Mouse (Mus musculus): Measurements from ENCODE around the gene Btnl10. TPM values are rescaled to one million over a fixed set of nuclear protein-coding genes. Genes with fewer than 3 reads are reported as not detected.
A peak's percentile ranks its signal among the peaks of the same experiment; 100 is the strongest.

The Btnl10 gene
- polyA plus RNA-seq, 1 experiment from 2014 or later = 4.0 TPM

DNA sequence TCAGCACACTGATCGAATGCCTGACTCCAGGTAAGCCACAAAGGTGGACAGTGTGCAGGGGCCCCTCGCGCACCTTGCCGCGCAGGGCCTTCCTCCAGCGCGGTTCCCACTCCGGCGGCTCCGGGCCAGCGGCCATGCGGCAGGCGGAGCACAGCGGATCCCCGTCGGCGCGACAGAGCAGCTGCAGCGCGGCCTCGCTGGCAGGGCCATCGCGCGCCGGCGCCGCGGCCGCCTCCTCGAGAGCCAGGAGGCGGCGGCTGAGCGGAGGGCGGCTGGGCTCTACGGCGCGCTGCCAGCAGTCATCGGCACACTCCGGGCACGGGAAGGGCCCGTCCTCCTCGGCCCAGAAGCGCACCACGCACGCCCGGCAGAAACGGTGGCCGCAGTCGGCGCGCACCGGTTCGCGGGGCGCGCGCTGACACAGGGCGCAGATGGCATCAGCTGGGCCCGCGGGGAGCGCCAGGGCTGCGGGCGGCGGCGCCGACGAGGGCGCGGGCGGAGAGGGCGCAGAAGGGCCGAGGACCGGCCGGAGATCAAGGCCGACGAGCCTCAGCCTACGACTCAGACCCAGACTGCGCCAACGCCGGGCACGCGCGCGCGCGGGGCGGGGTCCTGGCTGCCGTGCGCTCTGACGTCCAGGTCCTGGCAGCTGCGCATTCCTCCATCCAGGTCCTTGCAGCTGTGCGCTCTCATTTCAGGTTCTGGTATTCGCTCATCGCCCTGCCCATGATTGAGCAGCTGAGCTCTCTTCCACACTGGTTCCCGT is 20.8 kb downstream of the Btnl10 start, which contains the start of gene Rnf187:
Gene Rnf187, minus strand, starts transcription at position 595 of the 766 bp plus-strand sequence.
- Histone ChIP-seq H3K9me3 (ENCODE audit: control insufficient read depth, low read length) (no peaks in the 10 kb centered on the region), H3K27me3 (replicated peaks; ENCODE audit: control insufficient read depth, insufficient read depth, low read length) (no peaks in the 10 kb centered on the region), H3K4me3 (ENCODE audit: low read depth, low read length) (peak within 1 kb of the TSS; percentile 94), H3K4me1 (replicated peaks; ENCODE audit: control insufficient read depth, insufficient read depth, low read length) (peaks cover 10% of the 10 kb centered on the region), H3K36me3 (ENCODE audit: control insufficient read depth, insufficient read depth, low read length) (peaks cover 23% of the 10 kb centered on the region), H3K4me2 (peak within 1 kb of the TSS; percentile 84), H3K27ac (ENCODE audit: low read depth, low read length) (peak within 1 kb of the TSS; percentile 91), H3K9ac (ENCODE audit: low read depth, low read length) (peak within 1 kb of the TSS; percentile 95)
- WGBS = under 1% methylated on average over 95 of the region's 95 CpGs
- DNase-seq (ENCODE audit: low spot score) (peak; percentile 90), ATAC-seq (replicated peaks; ENCODE audit: low FRiP score) (peak; percentile 97)

DNA sequence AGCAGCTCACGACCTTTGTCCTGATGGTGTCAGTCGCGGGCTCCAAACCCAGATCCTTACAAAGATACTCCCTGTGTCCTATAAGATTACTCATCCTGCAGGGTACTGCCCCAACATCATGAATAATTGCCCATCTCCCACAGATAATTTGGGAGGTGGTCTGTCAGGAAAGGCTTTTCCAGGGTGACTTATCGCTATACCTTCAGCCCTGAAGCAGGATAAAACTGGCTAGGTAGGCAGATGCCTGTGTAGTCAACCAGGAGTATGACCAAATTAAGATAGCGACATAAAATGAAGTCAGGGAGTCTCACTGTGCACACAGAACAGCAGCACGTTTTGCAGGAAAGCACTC is 21.4 kb downstream of the Btnl10 start:
- 17% methylated on average over 6 of the region's 6 CpGs for WGBS
- H3K27ac ChIP-seq (ENCODE audit: low read depth, low read length) = no peak overlapping the region

DNA sequence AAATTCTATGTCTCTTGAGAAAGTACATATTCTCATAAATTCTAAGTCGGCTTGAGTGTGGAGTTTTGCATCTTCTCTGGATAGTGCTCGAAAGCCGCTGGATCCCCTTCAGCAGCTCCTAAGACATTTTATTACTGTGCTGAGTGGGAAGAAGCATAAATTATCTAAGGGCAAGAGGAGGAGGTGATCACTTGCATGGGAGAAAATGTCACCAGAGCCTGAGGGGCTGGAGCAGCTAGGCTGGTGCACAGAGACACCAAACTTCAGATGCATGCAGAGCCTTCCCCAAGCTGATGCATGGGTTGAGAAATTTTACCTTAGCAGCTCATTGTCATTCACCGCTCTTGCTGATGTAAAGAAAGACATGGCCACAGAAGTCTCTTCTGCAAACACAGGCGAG is 26.4 kb downstream of the Btnl10 start:
- WGBS = 77% methylated on average over 5 of the region's 5 CpGs
- no peaks in the 10 kb centered on the region for H3K36me3 ChIP-seq (ENCODE audit: control insufficient read depth, insufficient read depth, low read length)
- DNase-seq (ENCODE audit: low spot score) = no peak
- H3K27ac ChIP-seq (ENCODE audit: low read depth, low read length) = no peak overlapping the region
- no peaks in the 10 kb centered on the region for H3K4me1 ChIP-seq (replicated peaks; ENCODE audit: control insufficient read depth, insufficient read depth, low read length)
- no peak overlapping the region for H3K4me2 ChIP-seq
- no peak for ATAC-seq (replicated peaks; ENCODE audit: low FRiP score)
- no peaks in the 10 kb centered on the region for H3K9me3 ChIP-seq (ENCODE audit: control insufficient read depth, low read length)
- no peak overlapping the region for H3K4me3 ChIP-seq (ENCODE audit: low read depth, low read length)
- no peak overlapping the region for H3K9ac ChIP-seq (ENCODE audit: low read depth, low read length)
- H3K27me3 ChIP-seq (replicated peaks; ENCODE audit: control insufficient read depth, insufficient read depth, low read length) = peaks cover 18% of the 10 kb centered on the region

More for the DNA sequence above, 21.4 kb downstream of the Btnl10 start:
- no peaks in the 10 kb centered on the region for H3K27me3 ChIP-seq (replicated peaks; ENCODE audit: control insufficient read depth, insufficient read depth, low read length)
- H3K36me3 ChIP-seq (ENCODE audit: control insufficient read depth, insufficient read depth, low read length) = peaks cover 18% of the 10 kb centered on the region
- H3K4me3 ChIP-seq (ENCODE audit: low read depth, low read length) = peak overlapping the region; percentile 94
- no peak for DNase-seq (ENCODE audit: low spot score)
- H3K9ac ChIP-seq (ENCODE audit: low read depth, low read length) = peak overlapping the region; percentile 95; the same call in 1 of the 2 replicates
- no peaks in the 10 kb centered on the region for H3K9me3 ChIP-seq (ENCODE audit: control insufficient read depth, low read length)
- peaks cover 10% of the 10 kb centered on the region for H3K4me1 ChIP-seq (replicated peaks; ENCODE audit: control insufficient read depth, insufficient read depth, low read length)
- peak overlapping the region; percentile 84 for H3K4me2 ChIP-seq
- no peak for ATAC-seq (replicated peaks; ENCODE audit: low FRiP score)

DNA sequence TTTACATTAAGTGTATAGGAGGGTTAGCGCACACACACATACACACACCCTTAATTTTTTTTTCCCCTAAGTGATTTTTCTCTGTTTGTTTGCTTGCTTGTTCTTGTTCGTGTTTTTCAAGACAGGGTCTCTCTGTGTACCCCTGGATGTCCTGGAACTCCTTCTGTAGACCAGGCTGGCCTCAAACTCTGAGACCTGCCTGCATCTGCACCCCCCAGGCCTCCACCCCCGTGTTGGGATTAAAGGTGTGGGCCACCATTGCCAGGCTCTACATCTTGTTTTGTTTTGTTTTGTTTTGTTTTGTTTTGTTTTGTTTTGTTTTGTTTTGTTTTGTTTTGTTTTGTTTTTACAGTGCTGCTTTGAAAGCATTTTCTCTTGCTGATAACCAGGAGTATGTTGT is 29.6 kb downstream of the Btnl10 start:
- H3K4me3 ChIP-seq (ENCODE audit: low read depth, low read length) = no peak overlapping the region
- H3K9me3 ChIP-seq (ENCODE audit: control insufficient read depth, low read length) = no peaks in the 10 kb centered on the region
- ATAC-seq (replicated peaks; ENCODE audit: low FRiP score) = no peak
- H3K4me2 ChIP-seq = no peak overlapping the region
- WGBS = 72% methylated on average over 3 of the region's 3 CpGs
- peaks cover 38% of the 10 kb centered on the region for H3K27me3 ChIP-seq (replicated peaks; ENCODE audit: control insufficient read depth, insufficient read depth, low read length)
- H3K36me3 ChIP-seq (ENCODE audit: control insufficient read depth, insufficient read depth, low read length) = no peaks in the 10 kb centered on the region
- no peak for DNase-seq (ENCODE audit: low spot score)
- no peak overlapping the region for H3K27ac ChIP-seq (ENCODE audit: low read depth, low read length)
- H3K4me1 ChIP-seq (replicated peaks; ENCODE audit: control insufficient read depth, insufficient read depth, low read length) = no peaks in the 10 kb centered on the region; the same call in 1 of the 2 replicates
- no peak overlapping the region for H3K9ac ChIP-seq (ENCODE audit: low read depth, low read length)

DNA sequence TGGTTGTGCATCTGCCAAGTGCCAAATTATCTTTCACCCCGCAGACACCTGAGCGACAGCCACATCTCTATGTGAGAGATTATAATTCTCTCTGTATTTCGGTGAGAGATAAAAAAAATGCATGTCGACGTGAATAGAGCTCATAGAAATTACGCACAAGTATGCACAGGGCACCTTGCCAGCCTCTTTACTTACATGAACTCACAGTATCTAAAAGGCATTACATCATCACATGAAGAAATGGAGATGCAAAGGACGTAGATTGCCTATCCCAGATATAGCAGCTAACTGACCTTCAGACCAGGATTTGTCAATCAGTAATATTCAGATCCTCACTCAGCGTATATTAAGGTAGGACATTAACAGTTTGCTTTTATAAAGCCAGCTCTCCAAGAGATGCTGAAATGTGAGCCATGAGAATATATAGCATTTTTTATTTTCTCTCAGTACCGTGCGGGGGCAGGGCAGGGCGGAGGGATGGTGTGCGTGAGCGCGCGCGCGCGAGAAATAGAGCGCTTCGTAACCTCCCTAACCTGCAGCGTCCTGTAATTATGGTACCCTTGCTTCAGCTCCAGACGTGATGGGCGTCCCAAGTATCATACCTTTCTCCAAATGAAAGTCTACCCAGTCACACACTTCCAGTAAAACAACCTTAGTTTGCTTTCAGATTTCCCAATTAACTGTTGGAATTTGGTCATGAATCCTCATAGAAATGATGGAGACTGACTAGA is 30.3 kb downstream of the Btnl10 start:
- Histone ChIP-seq H3K27me3 (replicated peaks; ENCODE audit: control insufficient read depth, insufficient read depth, low read length) (peaks cover 38% of the 10 kb centered on the region), H3K4me2 (peak overlapping the region; percentile 70), H3K9ac (ENCODE audit: low read depth, low read length) (peak overlapping the region; percentile 35), H3K36me3 (ENCODE audit: control insufficient read depth, insufficient read depth, low read length) (no peaks in the 10 kb centered on the region), H3K9me3 (ENCODE audit: control insufficient read depth, low read length) (no peaks in the 10 kb centered on the region), H3K4me1 (replicated peaks; ENCODE audit: control insufficient read depth, insufficient read depth, low read length) (no peaks in the 10 kb centered on the region; the same call in 1 of the 2 replicates), H3K4me3 (ENCODE audit: low read depth, low read length) (peak overlapping the region; percentile 46), H3K27ac (ENCODE audit: low read depth, low read length) (0 out of 2 replicates have a peak overlapping the region, but pooled peaks have one; percentile 30)
- 24% methylated on average over 23 of the region's 23 CpGs for WGBS
- ATAC-seq (replicated peaks; ENCODE audit: low FRiP score) (no peak), DNase-seq (ENCODE audit: low spot score) (no peak)

DNA sequence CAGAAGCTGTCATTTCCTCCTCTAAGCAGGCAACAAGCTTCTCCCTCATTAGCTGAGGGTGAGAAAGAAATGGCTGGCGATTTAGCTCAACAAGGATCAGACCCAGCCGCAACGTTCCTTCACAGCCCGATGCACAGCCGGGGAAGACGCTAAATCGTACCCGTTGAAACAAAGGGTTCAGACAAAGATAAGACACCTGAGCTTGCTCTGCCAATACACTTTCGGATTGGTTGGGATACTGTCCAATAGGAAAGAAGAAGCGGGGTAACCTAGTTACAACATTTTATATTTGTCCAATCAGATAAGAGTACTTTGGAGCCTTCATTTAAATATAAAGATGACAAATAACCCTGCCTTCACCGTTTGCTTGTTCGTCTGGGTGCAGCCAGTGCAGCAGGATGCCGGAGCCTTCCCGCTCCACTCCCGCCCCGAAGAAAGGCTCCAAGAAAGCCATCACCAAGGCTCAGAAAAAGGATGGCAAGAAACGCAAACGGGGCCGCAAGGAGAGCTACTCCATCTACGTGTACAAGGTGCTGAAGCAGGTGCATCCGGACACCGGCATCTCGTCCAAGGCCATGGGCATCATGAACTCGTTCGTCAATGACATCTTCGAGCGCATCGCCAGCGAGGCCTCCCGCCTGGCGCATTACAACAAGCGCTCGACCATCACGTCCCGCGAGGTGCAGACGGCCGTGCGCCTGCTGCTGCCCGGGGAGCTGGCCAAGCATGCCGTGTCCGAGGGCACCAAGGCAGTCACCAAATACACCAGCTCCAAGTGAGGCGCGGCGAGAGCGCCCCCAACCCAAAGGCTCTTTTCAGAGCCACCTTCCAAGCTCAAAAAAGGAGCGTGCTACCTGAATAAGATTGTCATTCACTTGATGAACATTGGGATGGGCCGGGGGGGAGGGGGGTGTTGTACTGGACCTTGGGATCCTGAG is 31.1 kb downstream of the Btnl10 start, which contains the start of gene Hist3h2ba:
Gene Hist3h2ba, plus strand, starts transcription at position 379 of the 938 bp plus-strand sequence.
- Histone ChIP-seq H3K4me2 (peak within 1 kb of the TSS; percentile 70), H3K9me3 (ENCODE audit: control insufficient read depth, low read length) (no peaks in the 10 kb centered on the region), H3K36me3 (ENCODE audit: control insufficient read depth, insufficient read depth, low read length) (no peaks in the 10 kb centered on the region), H3K4me1 (replicated peaks; ENCODE audit: control insufficient read depth, insufficient read depth, low read length) (peaks cover 8% of the 10 kb centered on the region), H3K27ac (ENCODE audit: low read depth, low read length) (peak within 1 kb of the TSS; percentile 76), H3K4me3 (ENCODE audit: low read depth, low read length) (peak within 1 kb of the TSS; percentile 46), H3K27me3 (replicated peaks; ENCODE audit: control insufficient read depth, insufficient read depth, low read length) (peaks cover 38% of the 10 kb centered on the region), H3K9ac (ENCODE audit: low read depth, low read length) (peak within 1 kb of the TSS; percentile 51)
- DNase-seq (ENCODE audit: low spot score) (peak; percentile 66), ATAC-seq (replicated peaks; ENCODE audit: low FRiP score) (peak; percentile 76)
- WGBS = 1% methylated on average over 48 of the region's 48 CpGs

DNA sequence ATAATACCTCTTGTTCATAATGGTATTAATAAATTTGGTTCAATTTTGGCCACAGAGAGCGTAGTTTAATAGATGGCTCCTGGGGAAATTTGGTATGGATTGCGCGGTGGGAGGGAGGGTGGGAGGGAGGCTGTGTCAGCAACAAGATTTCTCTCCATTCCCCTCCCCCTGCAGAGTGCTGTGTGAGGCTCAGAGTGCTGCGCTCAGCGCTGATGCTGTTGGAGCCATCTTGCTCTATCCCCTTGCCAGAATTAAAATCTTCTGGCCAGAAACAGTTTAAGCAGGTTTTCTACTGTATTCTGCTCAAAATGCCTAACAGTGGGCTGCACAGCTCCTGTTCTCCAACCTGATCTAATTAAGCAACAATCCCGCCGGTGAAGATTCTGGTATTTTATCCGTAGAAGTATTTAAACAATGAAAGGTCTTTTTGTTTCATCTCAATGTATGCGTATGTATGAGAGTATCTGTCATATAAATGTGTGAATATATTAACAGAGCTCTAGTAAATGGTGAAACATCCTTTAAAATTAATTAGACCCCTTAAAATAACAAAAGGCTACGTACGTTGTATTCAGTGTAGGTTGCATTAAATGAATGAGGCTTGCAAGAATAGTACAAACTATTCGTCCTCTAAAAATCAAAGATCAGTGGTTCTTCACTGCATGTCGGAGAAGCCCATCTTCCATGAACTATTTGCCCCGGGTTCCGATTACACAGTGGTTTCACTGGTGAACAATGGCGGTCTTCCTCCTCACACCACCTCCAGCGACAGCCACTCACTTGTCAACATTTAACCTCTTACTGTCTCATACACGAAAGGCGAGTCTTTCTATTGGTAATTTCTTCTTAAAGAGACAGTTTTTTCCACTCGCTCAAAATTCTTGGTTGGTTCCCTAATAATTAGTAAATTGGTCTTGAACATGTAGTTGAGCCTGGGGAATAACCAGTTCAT is 32.0 kb downstream of the Btnl10 start:
- H3K4me1 ChIP-seq (replicated peaks; ENCODE audit: control insufficient read depth, insufficient read depth, low read length) = peaks cover 8% of the 10 kb centered on the region
- peak overlapping the region; percentile 46 for H3K4me3 ChIP-seq (ENCODE audit: low read depth, low read length)
- H3K9ac ChIP-seq (ENCODE audit: low read depth, low read length) = peak overlapping the region; percentile 51; the same call in 1 of the 2 replicates
- H3K4me2 ChIP-seq = peak overlapping the region; percentile 70
- H3K36me3 ChIP-seq (ENCODE audit: control insufficient read depth, insufficient read depth, low read length) = no peaks in the 10 kb centered on the region
- H3K27me3 ChIP-seq (replicated peaks; ENCODE audit: control insufficient read depth, insufficient read depth, low read length) = peaks cover 33% of the 10 kb centered on the region
- DNase-seq (ENCODE audit: low spot score) (no peak), ATAC-seq (replicated peaks; ENCODE audit: low FRiP score) (no peak)
- peak overlapping the region; percentile 76 for H3K27ac ChIP-seq (ENCODE audit: low read depth, low read length)
- 18% methylated on average over 20 of the region's 20 CpGs for WGBS
- no peaks in the 10 kb centered on the region for H3K9me3 ChIP-seq (ENCODE audit: control insufficient read depth, low read length)
